Mouse (Mus musculus): ENCODE data around the gene Kbtbd8. TPM values are rescaled to one million over a fixed set of nuclear protein-coding genes. Genes with fewer than 3 reads are reported as not detected.

Gene Kbtbd8
- polyA plus RNA-seq, 1 experiment: 2.6 TPM

GRCm38 (mm10) chr6:95174311-95175143 lies 57.5 kb downstream of the Kbtbd8 start:
- TF ChIP-seq POLR2A (IDR thresholded peaks at IDR 0.05; ENCODE audit: control insufficient read depth, low read depth, low read length) (no peak), CTCF (IDR thresholded peaks at IDR 0.05; ENCODE audit: control insufficient read depth, insufficient read depth, insufficient replicate concordance, low read depth, low read length) (no peak)
- H3K4me3 ChIP-seq (ENCODE audit: control insufficient read depth, low read depth, low read length): no peak overlapping the region
- H3K27ac ChIP-seq (ENCODE audit: control insufficient read depth, insufficient read depth, low read depth, low read length): no peak overlapping the region
- no peaks in the 10 kb centered on the region for H3K36me3 ChIP-seq (ENCODE audit: control insufficient read depth, insufficient read depth, low read length)
- H3K27me3 ChIP-seq (ENCODE audit: control insufficient read depth, insufficient read depth, low read length): no peaks in the 10 kb centered on the region
- no peaks in the 10 kb centered on the region for H3K4me1 ChIP-seq (ENCODE audit: control insufficient read depth, insufficient read depth, low read length)

Other genes starting within 250 kb of the Kbtbd8 start
- not detected in 2 replicates for gene Gm10234, start 204.9 kb downstream of the Kbtbd8 start, polyA plus RNA-seq (2012; rRNA removed)